Mouse (Mus musculus): Measurements from ENCODE around the gene Vps52. TPM values are rescaled to one million over a fixed set of nuclear protein-coding genes. Genes with fewer than 3 reads are reported as not detected.

The Vps52 gene
- total and polyA plus RNA-seq, 3 experiments = 34.3 to 73.6 (median 39.9) TPM

DNA sequence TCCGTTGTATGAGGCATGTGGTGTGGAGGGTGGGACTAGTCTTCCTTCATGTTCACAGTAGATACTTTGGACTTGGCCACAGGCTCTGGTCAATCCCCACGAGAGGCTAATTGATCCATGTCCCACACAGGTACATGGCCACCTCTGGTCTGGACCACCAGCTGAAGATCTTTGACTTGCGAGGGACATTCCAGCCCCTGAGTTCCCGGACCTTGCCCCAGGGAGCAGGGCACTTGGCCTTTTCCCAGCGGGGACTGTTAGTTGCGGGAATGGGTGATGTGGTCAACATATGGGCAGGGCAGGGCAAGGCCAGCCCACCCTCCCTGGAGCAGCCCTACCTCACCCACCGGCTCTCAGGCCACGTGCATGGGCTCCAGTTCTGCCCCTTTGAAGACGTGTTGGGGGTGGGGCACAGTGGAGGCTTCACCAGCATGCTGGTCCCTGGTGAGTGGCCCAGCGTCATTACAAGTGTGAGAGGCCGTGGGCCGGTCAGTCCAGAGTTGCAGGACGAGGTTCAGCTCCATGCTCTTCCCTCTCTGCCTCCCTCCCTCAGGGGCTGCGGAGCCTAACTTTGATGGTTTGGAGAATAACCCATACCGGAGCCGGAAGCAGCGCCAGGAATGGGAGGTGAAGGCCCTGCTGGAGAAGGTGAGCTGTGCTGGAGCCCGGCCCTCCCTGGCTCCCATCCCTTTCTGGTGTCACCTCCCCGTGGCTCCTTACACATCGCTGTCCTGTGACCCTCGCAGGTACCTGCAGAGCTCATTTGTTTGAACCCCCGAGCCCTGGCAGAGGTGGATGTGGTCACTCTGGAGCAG lies 7.3 kb upstream of the Vps52 start:
- no peak overlapping the region for H3K27ac ChIP-seq (ENCODE audit: insufficient read depth, low read depth)
- dilution Hi-C loops (cut with MboI; ENCODE audit: extremely low pct_ligation_motif_present, extremely low pct_unique_long_range_greater_than_20kb, low sequenced_read_pairs) = no loop called here
- no peaks in the 10 kb centered on the region for H3K9me3 ChIP-seq (replicated peaks; ENCODE audit: low read length)
- DNase-seq (ENCODE audit: extremely low read depth) = no peak
- no peaks in the 10 kb centered on the region for H3K27me3 ChIP-seq (replicated peaks)
- no peak overlapping the region for H3K9ac ChIP-seq (ENCODE audit: insufficient read depth, low read depth)
- in situ Hi-C loops (cut with MboI; ENCODE audit: low pct_ligation_motif_present, low pct_unique_long_range_greater_than_20kb, low sequenced_read_pairs) = no loop called here
- no peak overlapping the region for H3K4me3 ChIP-seq (replicated peaks in 1 of 3; ENCODE audit: low read depth in 2 of 3, low read length in 2 of 3, poor library complexity in 1 of 3)
- peaks cover 77 to 92% of the 10 kb centered on the region in 2 experiments for H3K36me3 ChIP-seq (replicated peaks in 1 of 2; ENCODE audit: control insufficient read depth in 1 of 2, insufficient read depth in 1 of 2, low read length in 1 of 2)
- TF ChIP-seq ELF1 (IDR thresholded peaks at IDR 0.05; ENCODE audit: low read depth, low read length) (no peak), EP300 (IDR thresholded peaks at IDR 0.05; ENCODE audit: low read length) (no peak), CTCF (conservative IDR thresholded peaks at IDR 0.05 in 1 of 2, IDR thresholded peaks at IDR 0.05 in 1 of 2; ENCODE audit: low read depth in 2 of 2, low read length in 2 of 2) (no peak), TCF12 (IDR thresholded peaks at IDR 0.05; ENCODE audit: low read depth, low read length) (no peak), ETS1 (conservative IDR thresholded peaks at IDR 0.05; ENCODE audit: low read depth, low read length) (no peak), GABPA (IDR thresholded peaks at IDR 0.05; ENCODE audit: insufficient replicate concordance, low read depth, low read length) (no peak)
- peaks cover 3% of the 10 kb centered on the region; the same call in 1 of the 2 replicates for H3K79me2 ChIP-seq (replicated peaks; ENCODE audit: control insufficient read depth, extremely low read depth, insufficient read depth, poor library complexity, severe bottlenecking)
- no peak overlapping the region for H3K4me2 ChIP-seq (ENCODE audit: insufficient read depth, low read depth, poor library complexity, severe bottlenecking)
- H3K4me1 ChIP-seq (ENCODE audit: control insufficient read depth in 1 of 2, insufficient read depth in 2 of 2) = peaks cover 4 to 21% of the 10 kb centered on the region in 2 experiments; a peak in 2 of 4 replicates

- H3K4me1 ChIP-seq (ENCODE audit: control insufficient read depth in 1 of 2, insufficient read depth in 2 of 2) = peaks cover 4 to 23% of the 10 kb centered on the region in 2 experiments; a peak in 2 of 4 replicates
- no peaks in the 10 kb centered on the region for H3K9me3 ChIP-seq (replicated peaks; ENCODE audit: low read length)
- no peak overlapping the region for H3K4me3 ChIP-seq (replicated peaks in 1 of 3; ENCODE audit: low read depth in 2 of 3, low read length in 2 of 3, poor library complexity in 1 of 3)
- no peak for DNase-seq (ENCODE audit: extremely low read depth)
- H3K79me2 ChIP-seq (replicated peaks; ENCODE audit: control insufficient read depth, extremely low read depth, insufficient read depth, poor library complexity, severe bottlenecking) = peaks cover 7% of the 10 kb centered on the region
- no peaks in the 10 kb centered on the region for H3K27me3 ChIP-seq (replicated peaks)
- H3K27ac ChIP-seq (ENCODE audit: insufficient read depth, low read depth) = no peak overlapping the region
- dilution Hi-C loops (cut with MboI; ENCODE audit: extremely low pct_ligation_motif_present, extremely low pct_unique_long_range_greater_than_20kb, low sequenced_read_pairs) = no loop called here
- in situ Hi-C loops (cut with MboI; ENCODE audit: low pct_ligation_motif_present, low pct_unique_long_range_greater_than_20kb, low sequenced_read_pairs) = no loop called here
- H3K36me3 ChIP-seq (replicated peaks in 1 of 2; ENCODE audit: control insufficient read depth in 1 of 2, insufficient read depth in 1 of 2, low read length in 1 of 2) = peaks cover 76 to 91% of the 10 kb centered on the region in 2 experiments
- no peak overlapping the region for H3K4me2 ChIP-seq (ENCODE audit: insufficient read depth, low read depth, poor library complexity, severe bottlenecking)
- TF ChIP-seq TCF12 (IDR thresholded peaks at IDR 0.05; ENCODE audit: low read depth, low read length) = no peak
- TF ChIP-seq RCOR1 (conservative IDR thresholded peaks at IDR 0.05; ENCODE audit: low read depth, low read length) = no peak
- no peak for TF ChIP-seq MEF2A (IDR thresholded peaks at IDR 0.05; ENCODE audit: borderline replicate concordance, low read depth, low read length)
- TF ChIP-seq NELFE (IDR thresholded peaks at IDR 0.05; ENCODE audit: low read depth, low read length) = no peak
- TF ChIP-seq CHD1 (IDR thresholded peaks at IDR 0.05; ENCODE audit: low read depth, low read length) = no peak
- no peak for TF ChIP-seq BHLHE40 (IDR thresholded peaks at IDR 0.05; ENCODE audit: low read depth, low read length)
- no peak for TF ChIP-seq ELF1 (IDR thresholded peaks at IDR 0.05; ENCODE audit: low read depth, low read length)
- no peak for TF ChIP-seq CTCF (conservative IDR thresholded peaks at IDR 0.05 in 1 of 2, IDR thresholded peaks at IDR 0.05 in 1 of 2; ENCODE audit: low read depth in 2 of 2, low read length in 2 of 2)
- TF ChIP-seq PAX5 (IDR thresholded peaks at IDR 0.05; ENCODE audit: low read length) = no peak
- no peak for TF ChIP-seq RAD21 (IDR thresholded peaks at IDR 0.05; ENCODE audit: low read depth, low read length)
- no peak for TF ChIP-seq JUND (conservative IDR thresholded peaks at IDR 0.05; ENCODE audit: low read depth, low read length)
- TF ChIP-seq ZMIZ1 (IDR thresholded peaks at IDR 0.05; ENCODE audit: low read depth, low read length) = no peak
- no peak for TF ChIP-seq MAFK (IDR thresholded peaks at IDR 0.05; ENCODE audit: insufficient replicate concordance, low read length)
- no peak for TF ChIP-seq ETS1 (conservative IDR thresholded peaks at IDR 0.05; ENCODE audit: low read depth, low read length)
- no peak for TF ChIP-seq E2F4 (IDR thresholded peaks at IDR 0.05; ENCODE audit: insufficient replicate concordance, low read depth, low read length)
- H3K9ac ChIP-seq (ENCODE audit: insufficient read depth, low read depth) = no peak overlapping the region
Measured at GRCm38 (mm10) chr17:33948905-33949537, 6.6 kb upstream of the Vps52 start.

All from CH12.LX (cell line).